Mouse (Mus musculus) neural tube, embryonic 15.5 days (tissue): ENCODE data around the gene Kctd12. TPM values are rescaled to one million over a fixed set of nuclear protein-coding genes. Genes with fewer than 3 reads are reported as not detected.

Experiments
- ATAC-seq: fragments of 200-750 bp; cut with Nextera tagmentation; 2 replicates; pipeline ENCODE4 v1.8.0; 2017; ENCODE audit warnings: mild to moderate bottlenecking, moderate TSS enrichment, moderate library complexity; ENCODE audit not compliant: low FRiP score
- H3K27ac ChIP-seq: fragments of 300-500 bp; sonication (generic); replicated peaks from 2 replicates; pipeline ENCODE4 v1.5.1; 2015; ENCODE audit warnings: mild to moderate bottlenecking, inconsistent platforms
- H3K27me3 ChIP-seq: fragments of 300-500 bp; sonication (generic); replicated peaks from 2 replicates; pipeline ENCODE4 v1.6.1; 2015; ENCODE audit warnings: inconsistent platforms
- H3K36me3 ChIP-seq: fragments of 300-500 bp; sonication (generic); 2 replicates; pipeline ENCODE4 v1.6.1; 2015; ENCODE audit warnings: inconsistent platforms
- H3K4me1 ChIP-seq: fragments of 300-500 bp; sonication (generic); 2 replicates; pipeline ENCODE4 v1.6.1; 2015; ENCODE audit warnings: inconsistent platforms
- H3K4me2 ChIP-seq: fragments of 300-500 bp; sonication (generic); 2 replicates; pipeline ENCODE4 v1.6.1; 2015; ENCODE audit warnings: inconsistent platforms, mild to moderate bottlenecking, moderate library complexity
- H3K4me3 ChIP-seq: fragments of 300-500 bp; sonication (generic); replicated peaks from 2 replicates; pipeline ENCODE4 v1.5.1; 2015; ENCODE audit warnings: mild to moderate bottlenecking, inconsistent platforms
- H3K9ac ChIP-seq: fragments of 300-500 bp; sonication (generic); replicated peaks from 2 replicates; pipeline ENCODE4 v1.6.1; 2015; ENCODE audit warnings: mild to moderate bottlenecking, inconsistent platforms
- H3K9me3 ChIP-seq: fragments of 300-500 bp; sonication (generic); replicated peaks from 2 replicates; pipeline ENCODE4 v1.6.1; 2016; ENCODE audit warnings: inconsistent platforms
- WGBS: fragments of 180-500 bp; shearing (Covaris S2); methylation state at CpG from one replicate; pipeline ENCODE4 v1.1.7; 2015; ENCODE audit warnings: mixed read lengths; 5-methylcytosine and 5-hydroxymethylcytosine counted together
- polyA plus RNA-seq: library from polyadenylated mRNA; unstranded; fragments of >200 nt; fragmentation: Nextera tagmentation; extraction: Ambion mirVana; gene quantifications from 2 replicates; pipeline ENCODE4 v1.2.1, GENCODE M21; 2015

Gene Kctd12
- 13.2 and 14.4 TPM in 2 replicates for polyA plus RNA-seq

DNA sequence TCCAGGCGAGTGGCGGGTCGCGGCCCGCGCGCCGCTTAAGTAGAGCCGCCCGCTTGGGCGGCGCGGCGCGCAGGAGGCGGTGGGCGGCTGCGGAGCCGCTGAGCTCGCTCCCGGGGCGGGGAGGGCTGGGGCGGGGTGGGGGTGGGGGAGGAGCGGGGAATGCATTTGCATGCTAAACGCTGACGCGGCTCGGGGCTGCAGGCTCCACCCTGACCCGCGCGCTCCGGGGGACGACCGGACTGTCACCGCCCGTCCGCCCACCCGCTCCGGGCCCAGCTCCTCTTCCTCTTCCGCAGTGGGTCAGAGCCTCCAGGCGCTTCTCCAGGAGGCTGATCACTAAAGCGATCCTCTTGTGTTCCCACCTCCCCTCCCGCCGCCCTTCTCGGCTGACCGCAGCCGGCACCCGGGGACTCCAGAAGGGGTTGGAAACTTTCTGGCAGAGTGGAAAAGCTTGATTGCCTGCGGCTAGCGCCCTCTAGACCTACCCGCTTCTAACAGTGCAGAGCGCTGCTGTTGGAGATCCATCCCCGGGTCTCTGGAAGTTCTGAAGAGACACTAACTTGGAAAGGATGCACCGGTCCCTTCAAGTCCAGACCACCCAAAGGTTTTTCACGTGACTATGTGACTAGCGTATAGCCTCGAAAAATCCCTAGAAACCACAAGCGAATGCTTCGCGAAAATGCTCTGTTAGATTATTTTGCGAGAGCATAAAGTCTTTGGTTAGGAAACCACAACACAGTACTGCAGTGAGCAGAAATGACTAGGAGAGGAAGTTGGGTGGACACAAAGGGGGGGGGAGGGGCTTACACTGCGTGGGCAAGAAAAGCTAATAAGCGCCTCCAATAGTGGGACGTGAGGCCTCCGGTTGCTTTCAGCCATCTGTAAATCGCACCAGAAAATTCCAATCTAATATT, at the start of gene Kctd12:
Gene Kctd12 (minus strand): TSS at position 11 of the 914 bp plus-strand sequence.
- Histone ChIP-seq H3K27ac (peak within 1 kb of the TSS; percentile 86), H3K9ac (peak within 1 kb of the TSS; percentile 68), H3K9me3 (no peaks in the 10 kb centered on the region), H3K27me3 (0 out of 2 replicates have a peak, but pooled peaks cover 4% of the 10 kb centered on the region), H3K4me3 (peak within 1 kb of the TSS; percentile 71), H3K4me1 (peaks cover 24% of the 10 kb centered on the region; the same call in 1 of the 2 replicates), H3K36me3 (no peaks in the 10 kb centered on the region), H3K4me2 (peak within 1 kb of the TSS; percentile 94)
- ATAC-seq = peak; percentile 88
- 2% methylated on average over 50 of the region's 66 CpGs for WGBS

GRCm38 (mm10) chr14:103029203-103029602, 46.8 kb upstream of the Kctd12 start:
- H3K4me1 ChIP-seq = no peaks in the 10 kb centered on the region
- 84% methylated on average over 2 of the region's 2 CpGs for WGBS
- ATAC-seq = no peak

GRCm38 (mm10) chr14:103020046-103020445, 37.6 kb upstream of the Kctd12 start:
- 50% methylated on average over 2 of the region's 2 CpGs for WGBS
- no peak for ATAC-seq
- H3K36me3 ChIP-seq = no peaks in the 10 kb centered on the region

More at GRCm38 (mm10) chr14:103029203-103029602, 46.8 kb upstream of the Kctd12 start:
- no peaks in the 10 kb centered on the region for H3K36me3 ChIP-seq
- no peak overlapping the region for H3K27ac ChIP-seq
- H3K4me3 ChIP-seq = no peak overlapping the region
- H3K9ac ChIP-seq = no peak overlapping the region
- H3K27me3 ChIP-seq = no peaks in the 10 kb centered on the region
- H3K9me3 ChIP-seq = no peaks in the 10 kb centered on the region
- H3K4me2 ChIP-seq = no peak overlapping the region

DNA sequence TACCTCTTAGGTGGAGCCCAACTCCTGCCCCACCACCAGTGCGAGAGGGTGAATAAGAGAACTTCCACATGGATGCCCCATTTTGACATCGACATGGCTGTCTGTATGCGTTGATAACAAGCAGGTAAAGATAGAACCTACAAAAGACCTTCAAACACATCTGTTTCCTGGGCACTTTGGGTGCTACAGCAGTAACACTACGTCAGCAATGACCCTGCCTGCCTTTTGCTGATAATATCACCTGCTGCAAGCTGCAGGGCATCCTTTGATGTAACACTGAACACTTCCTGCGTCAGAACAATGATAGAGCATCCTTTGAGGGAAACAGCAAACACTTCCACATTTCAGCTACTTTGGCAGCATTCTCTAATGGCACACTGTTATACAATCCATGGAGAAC, 34.6 kb upstream of the Kctd12 start:
- 79% methylated on average over 5 of the region's 5 CpGs for WGBS
- no peaks in the 10 kb centered on the region for H3K9me3 ChIP-seq
- no peaks in the 10 kb centered on the region; the same call in 1 of the 2 replicates for H3K27me3 ChIP-seq
- H3K4me1 ChIP-seq = no peaks in the 10 kb centered on the region
- H3K27ac ChIP-seq = no peak overlapping the region
- H3K9ac ChIP-seq = no peak overlapping the region
- no peak overlapping the region for H3K4me3 ChIP-seq
- H3K4me2 ChIP-seq = no peak overlapping the region
- no peaks in the 10 kb centered on the region for H3K36me3 ChIP-seq
- ATAC-seq = no peak

More at GRCm38 (mm10) chr14:103020046-103020445, 37.6 kb upstream of the Kctd12 start:
- Histone ChIP-seq H3K27me3 (no peaks in the 10 kb centered on the region), H3K9me3 (no peaks in the 10 kb centered on the region), H3K4me3 (no peak overlapping the region), H3K27ac (no peak overlapping the region), H3K4me2 (no peak overlapping the region), H3K9ac (no peak overlapping the region), H3K4me1 (no peaks in the 10 kb centered on the region)

GRCm38 (mm10) chr14:103012563-103013150, 30.2 kb upstream of the Kctd12 start:
- Histone ChIP-seq H3K9me3 (no peaks in the 10 kb centered on the region), H3K27ac (no peak overlapping the region), H3K4me2 (no peak overlapping the region), H3K9ac (no peak overlapping the region), H3K4me1 (no peaks in the 10 kb centered on the region), H3K4me3 (no peak overlapping the region), H3K27me3 (no peaks in the 10 kb centered on the region; the same call in 1 of the 2 replicates), H3K36me3 (no peaks in the 10 kb centered on the region)
- whole genome bisulfite sequencing = 28% methylated on average over 4 of the region's 4 CpGs
- ATAC-seq = peak; percentile 88

DNA sequence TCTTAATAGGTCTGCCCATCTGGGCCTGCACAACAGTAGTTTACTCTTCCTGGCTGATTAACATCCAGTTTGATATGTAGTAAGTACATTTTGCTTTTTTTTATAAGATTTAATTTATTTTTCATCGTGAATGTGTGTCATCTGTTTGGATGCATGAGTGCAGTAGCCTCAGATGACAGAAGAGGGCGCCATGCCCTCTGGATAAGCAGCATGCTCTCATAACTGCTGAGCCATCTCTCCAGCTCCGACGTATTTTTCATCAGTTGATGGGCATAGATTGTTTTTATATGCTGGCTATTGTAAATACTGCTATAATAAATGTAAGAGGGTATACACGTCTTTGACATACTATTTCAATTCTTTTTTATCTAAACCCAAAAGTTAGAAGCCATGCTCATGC, 29.3 kb upstream of the Kctd12 start:
- H3K4me3 ChIP-seq = no peak overlapping the region
- no peak; the same call in 1 of the 2 replicates for ATAC-seq
- H3K4me2 ChIP-seq = no peak overlapping the region
- no peaks in the 10 kb centered on the region for H3K4me1 ChIP-seq
- 35% methylated on average over 5 of the region's 5 CpGs for WGBS
- H3K9ac ChIP-seq = no peak overlapping the region
- no peak overlapping the region for H3K27ac ChIP-seq
- no peaks in the 10 kb centered on the region for H3K36me3 ChIP-seq
- no peaks in the 10 kb centered on the region; the same call in 1 of the 2 replicates for H3K27me3 ChIP-seq
- H3K9me3 ChIP-seq = no peaks in the 10 kb centered on the region

DNA sequence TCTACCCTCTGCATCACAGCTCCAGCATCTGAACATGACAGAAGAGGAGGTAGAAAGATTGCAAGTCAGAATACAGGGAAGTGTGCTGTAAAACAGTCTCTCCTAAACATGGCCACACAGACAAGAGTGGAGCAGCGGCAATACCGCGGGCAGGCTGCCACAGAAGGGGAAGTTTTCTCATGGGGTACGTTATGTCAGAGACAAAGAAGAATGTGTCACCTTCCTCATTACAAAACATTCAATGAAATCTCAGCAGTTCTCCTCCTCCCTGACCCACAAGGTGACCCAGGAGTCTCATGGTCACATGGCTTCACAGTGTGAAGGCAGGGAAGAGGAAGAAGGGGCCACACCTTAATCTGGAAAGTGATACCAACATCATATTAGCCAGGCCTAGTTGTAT, 25.3 kb upstream of the Kctd12 start:
- H3K36me3 ChIP-seq = no peaks in the 10 kb centered on the region
- H3K27me3 ChIP-seq = no peaks in the 10 kb centered on the region
- WGBS = 77% methylated on average over 4 of the region's 4 CpGs
- H3K9ac ChIP-seq = no peak overlapping the region
- ATAC-seq = no peak
- no peak overlapping the region for H3K27ac ChIP-seq
- H3K9me3 ChIP-seq = no peaks in the 10 kb centered on the region
- H3K4me2 ChIP-seq = no peak overlapping the region
- H3K4me1 ChIP-seq = no peaks in the 10 kb centered on the region
- no peak overlapping the region for H3K4me3 ChIP-seq

GRCm38 (mm10) chr14:102994662-102995561, 12.5 kb upstream of the Kctd12 start:
- Histone ChIP-seq H3K9ac (no peak overlapping the region), H3K36me3 (no peaks in the 10 kb centered on the region), H3K9me3 (no peaks in the 10 kb centered on the region), H3K4me1 (peaks cover 1% of the 10 kb centered on the region; the same call in 1 of the 2 replicates), H3K4me3 (no peak overlapping the region), H3K4me2 (no peak overlapping the region), H3K27ac (no peak overlapping the region), H3K27me3 (no peaks in the 10 kb centered on the region)
- peak; percentile 81 for ATAC-seq
- 21% methylated on average over 6 of the region's 6 CpGs for WGBS

GRCm38 (mm10) chr14:102990765-102991164, 8.3 kb upstream of the Kctd12 start:
- Histone ChIP-seq H3K9me3 (no peaks in the 10 kb centered on the region), H3K4me2 (no peak overlapping the region), H3K4me1 (peaks cover 4% of the 10 kb centered on the region; the same call in 1 of the 2 replicates), H3K36me3 (no peaks in the 10 kb centered on the region), H3K4me3 (no peak overlapping the region), H3K9ac (no peak overlapping the region), H3K27ac (no peak overlapping the region), H3K27me3 (no peaks in the 10 kb centered on the region)
- no peak for ATAC-seq
- WGBS = 58% methylated on average over 3 of the region's 3 CpGs

- WGBS = 64% methylated on average over 5 of the region's 5 CpGs
- no peaks in the 10 kb centered on the region for H3K9me3 ChIP-seq
- ATAC-seq = no peak
Observed at GRCm38 (mm10) chr14:102989866-102990265, 7.4 kb upstream of the Kctd12 start.

DNA sequence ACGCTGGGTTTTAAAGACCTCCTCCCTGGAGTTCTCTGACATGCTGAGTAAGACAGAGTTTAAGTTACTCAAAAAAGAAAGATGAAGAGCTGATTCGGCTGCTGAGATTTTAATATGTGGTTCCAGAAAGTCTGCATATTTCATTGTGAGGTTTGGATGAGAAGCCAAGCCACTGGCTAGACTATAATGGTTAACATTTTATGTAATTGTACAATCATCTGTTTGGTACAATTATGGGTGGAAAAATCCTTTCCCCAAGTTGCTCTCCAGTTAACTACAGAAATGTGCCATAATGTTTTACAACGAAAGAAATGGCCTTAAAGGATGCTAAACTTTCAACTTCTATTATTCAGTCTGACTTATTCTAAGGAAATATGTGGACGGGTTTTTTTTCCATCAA, 6.8 kb upstream of the Kctd12 start:
- Histone ChIP-seq H3K4me3 (no peak overlapping the region), H3K27me3 (0 out of 2 replicates have a peak, but pooled peaks cover 4% of the 10 kb centered on the region), H3K4me1 (peaks cover 4% of the 10 kb centered on the region; the same call in 1 of the 2 replicates), H3K9me3 (no peaks in the 10 kb centered on the region), H3K27ac (no peak overlapping the region), H3K9ac (no peak overlapping the region), H3K4me2 (no peak overlapping the region), H3K36me3 (no peaks in the 10 kb centered on the region)
- 77% methylated on average over 4 of the region's 4 CpGs for WGBS
- ATAC-seq = no peak

More at GRCm38 (mm10) chr14:102989866-102990265, 7.4 kb upstream of the Kctd12 start:
- H3K4me1 ChIP-seq = peaks cover 4% of the 10 kb centered on the region; the same call in 1 of the 2 replicates
- H3K27me3 ChIP-seq = no peaks in the 10 kb centered on the region
- no peak overlapping the region for H3K27ac ChIP-seq
- no peaks in the 10 kb centered on the region for H3K36me3 ChIP-seq
- no peak overlapping the region for H3K4me3 ChIP-seq
- no peak overlapping the region for H3K9ac ChIP-seq
- H3K4me2 ChIP-seq = no peak overlapping the region
